Mouse (Mus musculus) spleen, adult 2 months (tissue): ENCODE results near the gene Mocs3.

ENCODE experiments used
- CTCF ChIP-seq: fragments of 200-500 bp; IDR thresholded peaks from 2 replicates; pipeline ENCODE4 v1.5.1; 2011; ENCODE audit warnings: mild to moderate bottlenecking, inconsistent platforms; ENCODE audit not compliant: insufficient read depth, insufficient read length, insufficient replicate concordance; ENCODE audit errors: extremely low read depth
- POLR2A ChIP-seq: fragments of 200-500 bp; IDR thresholded peaks from 2 replicates; pipeline ENCODE4 v1.6.1; 2011; ENCODE audit warnings: low read depth, low read length, inconsistent platforms

- TF ChIP-seq CTCF (no peak), POLR2A (no peak)
Observed at GRCm38 (mm10) chr2:168198421-168198820, 32.0 kb upstream of the Mocs3 start.
